Mouse (Mus musculus) gastrocnemius, adult 18-20 months (tissue): ENCODE results near the gene Patj. TPM values are rescaled to one million over a fixed set of nuclear protein-coding genes. Genes with fewer than 3 reads are reported as not detected.
"Not testable (repeated sequence)": the region's sequence is repeated elsewhere in the genome, so short reads cannot be mapped to it uniquely, and the experiment has no call there.

Source experiments
- DNase-seq: peaks from one replicate; pipeline ENCODE4 v3.0.0; 2021; ENCODE audit warnings: low spot score
- microRNA-seq: library from miRNA; unstranded; fragments of <30 nt; microRNA quantifications from one replicate; pipeline ENCODE4 v1.2.0, GENCODE M21; 2021
- total RNA-seq, 2 experiments: library from RNA; stranded (reverse); gene quantifications; 2 replicates each; pipeline ENCODE4 v1.2.3; 2021

Patj gene
- total RNA-seq, 2 experiments from 2014 or later, result 2.7 to 3.7 TPM

- not testable (repeated sequence) for DNase-seq
Observed at GRCm38 (mm10) chr4:98724682-98725081, 329.1 kb downstream of the Patj start.

GRCm38 (mm10) chr4:98725439-98725838 lies 329.9 kb downstream of the Patj start:
- no peak for DNase-seq

- DNase-seq, result no peak
Observed at GRCm38 (mm10) chr4:98726590-98727237, 331.1 kb downstream of the Patj start, which contains the start of gene L1td1. Gene L1td1, plus strand, starts transcription at chr4:98726734.

GRCm38 (mm10) chr4:98727295-98727958 lies 331.8 kb downstream of the Patj start:
- no peak for DNase-seq

- DNase-seq, result no peak
Observed at GRCm38 (mm10) chr4:98727959-98728347, 332.4 kb downstream of the Patj start.

- no peak for DNase-seq
Observed at GRCm38 (mm10) chr4:98728716-98729115, 333.1 kb downstream of the Patj start.

- no peak for DNase-seq
Observed at GRCm38 (mm10) chr4:98733660-98734059, 338.1 kb downstream of the Patj start.

GRCm38 (mm10) chr4:98739753-98740152 lies 344.2 kb downstream of the Patj start:
- no peak for DNase-seq

- DNase-seq, result no peak
Observed at GRCm38 (mm10) chr4:98743209-98743905, 347.8 kb downstream of the Patj start.

GRCm38 (mm10) chr4:98743906-98744210 lies 348.3 kb downstream of the Patj start:
- no peak for DNase-seq

GRCm38 (mm10) chr4:98754456-98754855 lies 358.9 kb downstream of the Patj start:
- DNase-seq, result no peak

- no peak for DNase-seq
Observed at GRCm38 (mm10) chr4:98756141-98756540, 360.6 kb downstream of the Patj start.

GRCm38 (mm10) chr4:98758012-98758821 lies 362.6 kb downstream of the Patj start:
- no peak for DNase-seq

GRCm38 (mm10) chr4:98758872-98759518 lies 363.4 kb downstream of the Patj start:
- DNase-seq, result no peak

- no peak for DNase-seq
Observed at GRCm38 (mm10) chr4:98767134-98768133, 371.8 kb downstream of the Patj start.

Small RNA genes lying within 50 kb of the gene (microRNA-seq; reads per million reads assigned to microRNA genes)
- not detected for gene Gm22625
- gene Gm26154, result not detected

Other genes starting within 250 kb of the Patj start
- 10 to 100 TPM; 40.1 to 41.0 TPM for gene Tm2d1, start 12.5 kb upstream of the Patj start, total RNA-seq